Mouse (Mus musculus) stomach, postnatal 0 days (tissue): ENCODE data around the gene Erg. TPM values are rescaled to one million over a fixed set of nuclear protein-coding genes. Genes with fewer than 3 reads are reported as not detected.

Experiments
- ATAC-seq: fragments of 200-750 bp; cut with Nextera tagmentation; 2 replicates; pipeline ENCODE4 v1.8.0; 2017; ENCODE audit not compliant: low FRiP score, low TSS enrichment
- DNase-seq: peaks from one replicate; pipeline ENCODE4 v3.0.0-alpha.2; 2016; ENCODE audit warnings: low spot score
- H3K27ac ChIP-seq: fragments of 300-500 bp; sonication (generic); replicated peaks from 2 replicates; pipeline ENCODE4 v1.5.1; 2014; ENCODE audit warnings: mild to moderate bottlenecking, control low read depth
- H3K27me3 ChIP-seq: fragments of 300-500 bp; sonication (generic); 2 replicates; pipeline ENCODE4 v1.6.1; 2014; ENCODE audit warnings: low read length; ENCODE audit not compliant: control insufficient read depth, insufficient read depth
- H3K36me3 ChIP-seq: fragments of 300-500 bp; sonication (generic); 2 replicates; pipeline ENCODE4 v1.6.1; 2014; ENCODE audit warnings: low read length, mixed read lengths; ENCODE audit not compliant: control insufficient read depth, insufficient read depth
- H3K4me1 ChIP-seq: fragments of 300-500 bp; sonication (generic); replicated peaks from 2 replicates; pipeline ENCODE4 v1.6.1; 2014; ENCODE audit warnings: antibody characterized with exemption; ENCODE audit not compliant: control insufficient read depth, insufficient read depth
- H3K4me2 ChIP-seq: fragments of 300-500 bp; sonication (generic); replicated peaks from 2 replicates; pipeline ENCODE4 v1.6.1; 2014; ENCODE audit warnings: low read depth, mild to moderate bottlenecking, control low read depth, moderate library complexity
- H3K4me3 ChIP-seq: fragments of 300-500 bp; sonication (generic); 2 replicates; pipeline ENCODE4 v1.5.1; 2014; ENCODE audit warnings: low read depth, low read length, control low read depth
- H3K9ac ChIP-seq: fragments of 300-500 bp; sonication (generic); 2 replicates; pipeline ENCODE4 v1.6.1; 2014; ENCODE audit warnings: mild to moderate bottlenecking, low read length, control low read depth, mixed read lengths
- H3K9me3 ChIP-seq: fragments of 300-500 bp; sonication (generic); 2 replicates; pipeline ENCODE4 v1.6.1; 2016; ENCODE audit warnings: low read length; ENCODE audit not compliant: control insufficient read depth
- CTCF ChIP-seq: IDR thresholded peaks from 2 replicates; pipeline ENCODE4 v1.5.1; 2016; ENCODE audit warnings: antibody characterized with exemption, low read depth, mild to moderate bottlenecking, moderate library complexity
- EP300 ChIP-seq: optimal IDR thresholded peaks from 2 replicates; pipeline ENCODE3; 2016; ENCODE audit warnings: antibody characterized with exemption
- WGBS: fragments of 180-500 bp; shearing (Covaris S2); extraction: QIAGEN DNeasy Blood & Tissue Kit; methylation state at CpG from one replicate; pipeline ENCODE4 v1.1.7; 2014; 5-methylcytosine and 5-hydroxymethylcytosine counted together
- polyA plus RNA-seq: library from polyadenylated mRNA; unstranded; fragments of >200 nt; fragmentation: Nextera tagmentation; extraction: Ambion mirVana; gene quantifications from 2 replicates; pipeline ENCODE4 v1.2.1, GENCODE M21; 2015

Erg gene
- polyA plus RNA-seq, 1 experiment from 2014 or later = 2.1 TPM

- TF ChIP-seq CTCF (no peak), EP300 (no peak)
- WGBS = 73% methylated on average over 9 of the region's 9 CpGs
- H3K9me3 ChIP-seq = no peaks in the 10 kb centered on the region
- ATAC-seq (0 out of 2 replicates have a peak, but pooled peaks have one; percentile 12), DNase-seq (no peak)
- H3K27me3 ChIP-seq = no peaks in the 10 kb centered on the region
- H3K27ac ChIP-seq = no peak overlapping the region
- no peak overlapping the region for H3K4me2 ChIP-seq
- no peak overlapping the region for H3K4me3 ChIP-seq
- no peaks in the 10 kb centered on the region for H3K4me1 ChIP-seq
- H3K9ac ChIP-seq = no peak overlapping the region
- no peaks in the 10 kb centered on the region for H3K36me3 ChIP-seq
These were observed 264.3 kb downstream of the Erg start for GRCm38 (mm10) chr16:95321945-95322625.

Other genes with a start within 250 kb of the Erg start
- gene Ets2, start 115.5 kb upstream of the Erg start, polyA plus RNA-seq = 35.1 and 38.1 TPM in 2 replicates